Mouse (Mus musculus) monocyte, adult 5-6 weeks (primary cell): ENCODE data around the gene Il1rl1. TPM values are rescaled to one million over a fixed set of nuclear protein-coding genes. Genes with fewer than 3 reads are reported as not detected.
A peak's percentile ranks its signal among the peaks of the same experiment; 100 is the strongest.

Experiments
- ATAC-seq: fragments of 153-309, 156-312 bp; replicated peaks from 2 replicates; pipeline ENCODE4 v1.8.0; 2017; ENCODE audit warnings: mild to moderate bottlenecking; ENCODE audit not compliant: low TSS enrichment, insufficient number of reproducible peaks, severe bottlenecking, poor library complexity, low FRiP score
- total RNA-seq: library from RNA; stranded (forward); fragments of 200-1000, 200-491, 200-594 nt; gene quantifications from 3 replicates; pipeline ENCODE4 v1.2.3, GENCODE M21; 2017

Gene Il1rl1
- total RNA-seq, 1 experiment from 2014 or later = 18.4 TPM

DNA sequence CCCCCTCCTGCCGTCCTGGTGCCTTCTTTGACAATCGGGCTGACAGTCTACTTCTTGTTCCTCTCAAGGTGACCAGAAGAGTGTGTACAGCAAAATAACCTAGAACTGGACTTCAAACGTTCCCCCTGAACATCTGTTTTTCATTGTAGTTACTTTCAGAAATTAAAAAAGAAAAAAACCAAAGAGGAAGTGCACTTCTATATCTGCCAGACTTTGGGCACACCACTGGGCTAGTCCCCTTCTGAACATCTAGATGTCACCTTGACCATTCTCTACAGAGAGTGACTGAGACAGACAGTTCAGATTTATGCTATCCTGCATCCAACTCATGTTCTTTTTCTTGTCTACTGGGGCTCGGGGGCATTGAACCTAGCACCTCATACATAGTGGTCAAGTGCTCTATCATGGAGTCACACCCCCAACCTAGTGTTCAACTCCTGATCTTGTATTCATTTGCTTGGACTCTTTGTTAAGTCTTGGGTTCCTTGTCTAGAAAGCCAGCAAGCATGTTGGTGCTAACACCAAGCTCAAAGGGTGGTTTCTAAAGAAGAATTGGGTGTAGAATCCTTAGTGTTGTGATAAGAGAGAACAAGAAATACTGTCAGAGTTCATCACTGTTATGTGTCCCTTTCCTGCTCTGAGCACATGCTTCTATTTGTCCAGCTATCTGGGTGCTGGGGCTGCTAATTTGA is 919 bp downstream of the Il1rl1 start:
- no peak for ATAC-seq

DNA sequence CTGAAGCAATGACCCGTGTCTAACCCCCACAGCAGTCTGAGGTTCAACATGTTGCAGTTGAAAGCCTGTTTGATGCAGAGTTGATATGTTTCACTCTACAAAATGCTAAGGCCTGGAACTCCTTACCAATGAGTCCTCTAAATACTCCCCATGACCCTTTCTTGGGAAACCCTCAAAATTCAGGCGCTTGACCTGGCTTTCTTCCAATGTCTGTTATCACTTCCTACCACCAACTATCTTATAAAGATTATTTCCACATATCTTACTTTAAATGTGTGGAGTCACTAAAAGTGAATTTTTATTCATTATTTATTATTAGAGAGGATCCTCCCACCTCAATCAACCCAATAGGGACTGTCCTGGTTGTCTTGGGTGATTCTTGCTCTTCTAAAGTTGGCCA is 2.8 kb downstream of the Il1rl1 start:
- no peak for ATAC-seq

DNA sequence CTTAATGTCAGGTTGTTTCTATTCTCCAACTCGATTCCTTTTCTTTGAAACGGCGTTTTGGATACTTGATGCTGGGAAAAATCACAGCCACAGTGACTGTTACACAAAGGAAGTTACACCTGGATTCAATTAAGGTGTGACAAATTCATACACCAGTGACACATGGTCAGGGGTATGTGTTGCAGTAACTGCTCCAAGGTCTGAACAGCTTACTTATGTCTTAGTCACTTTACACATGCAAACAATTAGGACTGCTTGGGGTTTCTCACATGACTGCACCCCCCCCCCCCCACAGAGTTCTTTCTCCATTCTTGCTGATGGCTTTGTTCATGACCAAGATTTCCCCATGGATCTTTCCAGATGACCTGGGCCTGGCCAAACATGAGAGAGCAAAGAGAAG is 6.6 kb downstream of the Il1rl1 start:
- no peak for ATAC-seq

DNA sequence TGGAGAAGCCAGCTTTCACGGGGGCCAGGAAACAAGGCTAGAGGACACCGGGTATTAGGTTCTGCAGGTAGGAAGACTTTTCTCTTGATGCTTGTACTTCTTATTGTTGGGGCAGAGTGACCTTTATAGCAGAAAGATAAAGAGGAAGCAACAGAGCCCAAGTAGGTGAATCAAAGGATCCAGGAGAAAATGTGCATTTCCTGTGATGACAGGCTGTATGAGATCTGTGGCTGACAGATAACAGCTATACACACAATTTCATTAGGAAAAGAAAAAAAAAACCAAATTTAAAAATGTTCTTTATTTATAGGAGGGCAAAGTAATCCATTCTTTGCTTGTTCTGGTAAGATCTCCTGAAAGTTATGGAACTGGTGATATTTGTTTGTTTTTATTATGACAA is 8.0 kb downstream of the Il1rl1 start:
- no peak for ATAC-seq

DNA sequence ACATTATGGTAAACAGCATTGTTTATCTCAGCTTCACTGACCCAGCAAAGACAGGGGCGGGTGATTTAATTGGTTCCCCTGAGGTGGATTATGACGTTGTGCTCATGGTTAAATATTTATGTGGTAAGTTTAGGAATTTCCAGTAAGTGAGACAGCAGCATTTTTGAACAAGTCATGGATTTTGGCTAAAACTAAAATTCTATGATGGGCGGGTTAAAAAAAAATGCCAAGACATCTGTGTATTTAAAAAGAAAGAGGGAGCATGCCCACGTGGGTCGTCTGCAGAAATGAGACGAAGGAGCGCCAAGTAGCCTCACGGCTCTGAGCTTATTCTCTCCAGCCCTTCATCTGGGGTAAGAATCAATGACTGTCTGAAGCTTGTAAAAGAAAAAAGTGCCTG is 10.1 kb downstream of the Il1rl1 start:
- no peak for ATAC-seq

DNA sequence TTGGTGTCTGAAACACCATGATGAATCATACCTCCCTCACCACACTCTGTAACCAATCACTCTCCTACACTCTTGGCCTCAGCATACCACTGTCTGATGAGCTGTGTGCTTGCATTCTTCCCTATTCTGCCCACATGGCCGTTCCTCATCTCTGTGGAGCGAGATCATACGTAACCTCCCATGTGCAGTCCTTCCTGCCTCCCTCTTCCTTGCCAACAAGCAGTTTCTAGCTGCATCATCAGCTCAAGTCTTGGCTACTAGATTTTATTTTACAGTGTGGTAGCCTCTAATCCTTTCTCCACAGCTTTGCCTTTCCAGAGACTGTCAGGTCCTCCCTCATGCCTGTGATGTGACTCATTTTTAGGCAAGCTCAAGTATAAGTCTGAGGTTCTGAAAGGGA is 15.4 kb downstream of the Il1rl1 start:
- ATAC-seq = no peak

DNA sequence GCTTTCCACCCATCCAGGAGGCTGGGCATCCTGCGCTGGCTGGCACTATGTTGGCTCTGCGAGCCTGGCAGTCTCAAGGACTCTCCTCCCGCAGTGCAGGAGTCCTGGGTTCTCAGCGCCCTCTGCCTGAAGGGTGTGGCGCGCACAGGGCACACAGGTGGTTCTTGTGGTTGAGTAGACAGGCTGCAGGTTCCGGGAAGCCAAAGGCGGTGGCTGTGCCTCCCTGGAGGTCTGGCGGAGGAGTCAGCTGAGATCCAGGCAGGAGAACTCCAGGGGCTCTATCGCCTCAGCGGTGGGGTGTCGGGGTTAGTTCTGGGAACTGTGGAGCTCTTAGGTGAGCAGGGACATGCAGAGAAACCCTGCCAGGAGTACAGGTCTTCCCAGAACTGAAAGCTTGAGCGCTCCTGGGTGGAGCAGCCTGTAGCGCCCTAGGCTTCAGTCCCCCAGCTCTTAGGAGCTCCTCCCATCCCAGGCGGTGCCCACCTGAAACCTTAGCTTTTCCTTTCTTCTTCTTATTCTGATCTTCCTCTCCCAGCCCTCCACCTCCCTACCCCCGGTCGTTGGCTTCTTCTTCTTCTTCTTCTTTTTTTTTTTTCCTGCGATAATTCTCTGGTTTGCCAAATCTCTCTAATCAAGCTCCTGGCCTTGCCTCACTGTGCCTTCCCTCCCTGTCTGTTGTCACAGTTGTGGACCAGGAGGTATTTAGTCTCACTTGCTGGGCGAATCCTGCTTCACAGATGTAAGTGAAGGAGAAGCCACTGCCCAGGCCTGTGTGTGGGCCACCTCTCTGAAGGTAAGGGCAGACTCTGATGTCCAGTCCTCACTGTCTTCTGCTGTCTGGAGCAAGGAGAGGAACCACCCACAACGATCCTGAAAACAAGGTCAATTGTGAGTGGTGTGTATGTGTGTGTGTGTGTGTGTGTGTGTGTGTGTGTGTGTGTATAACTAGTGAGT is 36.4 kb downstream of the Il1rl1 start, which contains the start of gene Il18r1:
TSS of gene Il18r1 (plus strand) at position 76 of the 954 bp plus-strand sequence.
- peak; percentile 34; the same call in 1 of the 2 replicates for ATAC-seq

DNA sequence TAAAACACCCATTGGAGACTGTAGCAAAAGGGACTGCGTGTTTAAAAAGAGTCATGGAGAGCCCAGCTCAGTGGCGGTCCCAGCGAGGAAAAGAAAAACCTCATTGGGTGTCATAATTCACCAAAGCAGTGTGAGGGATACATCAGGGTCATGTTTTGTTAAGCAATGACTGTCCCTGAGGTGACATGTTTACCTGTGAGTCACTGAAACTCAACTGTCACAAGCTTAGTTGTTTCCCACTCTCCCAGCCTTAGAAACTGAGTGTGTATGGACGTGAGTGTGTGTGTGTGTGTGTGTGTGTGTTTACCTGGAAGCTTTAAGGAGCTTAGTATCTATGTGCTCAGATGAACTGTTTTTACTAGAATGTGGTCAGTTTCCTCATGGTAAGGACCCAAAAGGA is 37.9 kb downstream of the Il1rl1 start:
- ATAC-seq = no peak

DNA sequence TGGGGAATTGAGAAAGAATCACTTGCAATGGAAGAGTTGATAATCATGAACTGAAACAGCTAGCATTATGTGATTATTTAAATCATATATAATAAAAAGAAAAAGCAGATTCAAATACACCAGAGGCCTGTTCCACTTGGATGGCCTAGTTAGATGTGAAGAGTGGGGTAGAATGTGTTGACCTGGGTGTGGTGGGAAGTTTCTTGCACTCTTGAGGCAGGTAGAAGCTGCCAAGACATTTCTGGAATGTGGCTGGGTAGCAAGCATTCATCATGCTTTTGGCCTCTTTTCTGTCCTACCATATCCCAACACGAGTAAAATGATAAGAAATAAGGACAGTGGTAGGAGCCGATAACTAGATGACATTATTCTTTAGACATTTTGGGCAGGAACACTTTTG is 39.4 kb downstream of the Il1rl1 start:
- ATAC-seq = no peak

DNA sequence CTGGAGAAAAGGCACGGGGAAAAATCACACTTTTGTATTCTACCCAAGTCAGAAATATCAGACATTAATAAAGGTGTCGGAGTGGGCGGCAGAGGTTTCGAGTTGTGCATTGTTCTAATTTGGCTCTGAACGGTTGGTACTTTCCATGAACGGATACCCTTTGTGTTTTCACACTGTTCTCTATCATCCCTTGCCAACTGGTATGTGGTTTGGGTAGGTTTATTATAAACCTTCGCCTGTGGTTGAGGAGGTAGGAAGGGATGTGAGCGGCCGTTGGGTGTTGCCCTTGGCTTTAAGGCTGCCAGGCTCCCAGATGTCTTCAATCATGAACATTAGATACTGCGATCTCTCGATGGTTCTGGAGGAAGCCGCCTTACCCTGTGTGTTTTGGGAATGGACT is 40.5 kb downstream of the Il1rl1 start:
- peak; percentile 49 for ATAC-seq

DNA sequence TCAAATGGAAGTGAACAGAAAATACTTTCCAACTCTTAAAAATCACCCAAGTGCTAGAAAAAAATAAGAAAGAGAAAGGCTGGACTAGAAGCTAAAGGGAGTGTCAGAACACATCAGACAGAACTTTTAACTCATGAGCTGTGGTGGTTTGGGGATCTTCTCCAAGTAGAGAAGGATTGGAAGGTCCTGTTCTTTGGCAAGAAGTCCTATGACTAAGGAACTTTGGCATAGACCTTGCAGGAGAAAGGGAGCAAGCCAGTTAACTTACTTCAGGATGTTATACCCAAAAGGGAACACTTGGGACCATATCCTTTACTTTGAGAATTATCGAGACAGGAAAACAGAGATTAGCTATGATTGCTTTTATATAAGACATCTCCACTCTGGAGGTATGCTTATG is 43.0 kb downstream of the Il1rl1 start:
- ATAC-seq = no peak

DNA sequence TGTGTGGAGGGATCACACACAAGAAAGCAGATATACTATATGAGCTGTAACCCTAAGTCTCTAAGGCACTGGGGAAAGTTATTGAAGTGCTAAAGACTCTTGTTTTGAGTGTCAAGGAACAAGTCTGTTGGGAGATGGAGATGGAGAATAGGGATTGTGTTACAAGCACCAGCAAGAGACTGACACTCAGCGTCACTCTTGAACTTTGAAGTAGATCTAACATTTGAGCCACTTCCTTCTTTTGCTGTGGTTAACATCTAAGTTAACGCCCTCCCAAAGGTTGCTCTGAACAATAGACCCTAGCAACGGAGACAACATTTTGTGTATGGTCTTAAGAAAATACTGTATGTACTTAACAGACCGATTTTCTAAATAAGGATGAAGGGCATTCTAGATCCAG is 44.3 kb downstream of the Il1rl1 start:
- peak; percentile 89 for ATAC-seq

DNA sequence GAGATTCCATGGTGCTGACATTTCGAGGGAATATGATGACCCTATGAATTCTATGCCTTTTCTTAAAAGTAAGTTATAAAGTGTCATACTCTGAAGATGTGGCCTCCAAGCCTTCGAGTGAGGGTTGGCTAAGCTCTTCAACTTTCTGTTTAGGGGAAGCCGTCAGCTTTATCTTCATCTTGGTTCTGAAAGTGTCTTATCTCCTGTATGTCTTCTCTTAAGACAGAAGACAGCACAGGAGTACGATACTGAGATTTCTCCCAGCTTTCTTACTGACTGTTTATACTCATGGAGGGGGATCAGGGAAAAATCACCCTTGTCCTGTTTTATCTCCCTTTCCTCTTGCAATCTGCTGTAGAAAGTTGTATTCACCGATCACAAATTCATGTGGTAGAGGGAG is 45.0 kb downstream of the Il1rl1 start:
- ATAC-seq = no peak

DNA sequence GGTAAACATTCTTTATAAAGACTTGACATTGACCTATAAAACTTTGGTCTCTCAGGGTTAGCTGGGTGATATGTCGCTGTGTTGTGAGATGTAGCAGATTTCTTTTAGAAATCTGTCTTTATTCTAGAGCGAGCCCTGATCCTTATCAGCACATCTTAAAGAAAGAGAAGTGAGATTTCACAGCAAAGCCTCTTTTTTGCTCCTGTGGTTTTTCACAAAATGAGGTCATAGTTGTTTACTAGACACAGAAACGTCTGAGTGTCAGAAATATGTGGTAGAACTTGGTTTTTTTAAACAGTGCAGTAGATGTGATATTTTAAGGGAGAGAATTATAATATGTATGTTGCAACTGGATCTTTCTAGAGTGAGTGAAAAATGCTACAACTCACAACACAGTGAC is 46.3 kb downstream of the Il1rl1 start:
- peak; percentile 49 for ATAC-seq

DNA sequence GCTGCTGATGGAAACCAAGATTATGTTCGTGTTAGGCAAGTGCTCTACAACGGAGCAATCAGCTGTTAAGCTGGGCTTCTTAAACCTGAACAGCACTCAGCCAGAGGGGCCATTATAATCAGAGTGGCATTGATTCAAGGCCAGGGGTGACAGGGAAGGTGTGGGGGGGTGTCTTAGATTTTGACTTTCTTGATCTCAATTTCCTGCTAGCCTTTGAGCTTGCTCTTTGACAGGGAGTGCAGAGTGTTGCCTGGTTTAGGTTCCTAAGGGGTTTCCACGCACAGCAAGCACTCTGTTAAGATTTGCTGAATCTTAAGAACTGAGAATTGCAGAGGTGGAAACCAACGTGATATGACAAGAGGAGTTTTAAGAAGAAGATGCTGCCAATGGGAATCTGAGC is 47.4 kb downstream of the Il1rl1 start:
- no peak for ATAC-seq

DNA sequence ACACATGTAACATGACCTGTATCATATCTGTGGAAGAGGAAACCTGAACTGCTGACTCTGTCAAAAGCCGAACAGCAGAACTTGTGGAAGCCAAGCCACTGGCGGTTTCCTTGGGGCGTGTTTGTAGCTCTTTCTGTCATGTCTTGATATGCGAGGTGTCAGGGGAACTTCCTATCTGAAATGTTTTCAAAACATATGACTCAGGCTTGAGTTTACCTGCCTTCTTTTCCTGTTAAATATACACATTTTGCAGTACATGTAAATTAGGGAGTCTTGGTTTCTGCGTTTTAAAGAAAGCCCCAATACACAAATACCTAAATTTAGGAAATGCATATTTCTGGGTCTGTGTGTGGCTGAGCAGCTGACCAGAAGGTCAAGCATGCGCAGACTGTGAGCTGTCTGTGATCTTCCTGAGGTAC is 50.1 kb downstream of the Il1rl1 start:
- ATAC-seq = peak; percentile 36; the same call in 1 of the 2 replicates

DNA sequence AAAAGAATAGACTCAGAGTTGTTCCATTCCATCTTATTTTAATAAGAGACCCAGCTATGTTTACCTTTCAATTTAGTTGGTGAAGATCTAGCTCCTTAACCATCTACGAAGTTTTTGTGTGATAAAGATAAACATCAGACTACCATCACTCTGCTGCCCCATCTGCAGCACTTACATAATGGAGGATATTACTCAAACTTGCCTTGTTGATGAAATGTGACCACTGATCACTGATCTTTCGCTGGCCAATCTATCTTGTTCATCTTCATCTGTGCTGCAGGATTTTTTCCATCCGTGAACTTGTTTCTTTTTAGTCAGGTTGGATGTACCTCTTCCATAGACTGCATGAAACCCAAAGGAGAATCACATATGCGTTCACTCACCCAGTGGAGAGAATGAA is 65.2 kb downstream of the Il1rl1 start:
- no peak for ATAC-seq

DNA sequence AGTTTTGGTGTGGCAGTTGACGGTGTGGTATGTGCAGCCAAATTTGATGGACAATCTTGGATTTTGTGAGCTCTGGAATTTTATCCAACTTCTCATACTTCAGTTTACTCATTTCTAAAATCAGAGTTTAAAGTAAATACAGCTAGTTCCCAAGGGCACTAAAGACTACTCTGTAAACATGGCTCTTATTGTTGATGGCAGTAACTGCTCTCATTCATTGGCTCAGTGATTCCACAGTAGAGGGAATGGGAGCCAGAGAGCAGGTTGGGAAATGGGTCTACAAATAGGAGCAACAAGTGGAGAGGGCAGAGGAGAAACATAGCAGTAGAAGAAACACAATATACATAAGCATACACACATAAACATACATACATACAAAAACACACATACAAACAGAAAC is 70.3 kb downstream of the Il1rl1 start:
- ATAC-seq = no peak

DNA sequence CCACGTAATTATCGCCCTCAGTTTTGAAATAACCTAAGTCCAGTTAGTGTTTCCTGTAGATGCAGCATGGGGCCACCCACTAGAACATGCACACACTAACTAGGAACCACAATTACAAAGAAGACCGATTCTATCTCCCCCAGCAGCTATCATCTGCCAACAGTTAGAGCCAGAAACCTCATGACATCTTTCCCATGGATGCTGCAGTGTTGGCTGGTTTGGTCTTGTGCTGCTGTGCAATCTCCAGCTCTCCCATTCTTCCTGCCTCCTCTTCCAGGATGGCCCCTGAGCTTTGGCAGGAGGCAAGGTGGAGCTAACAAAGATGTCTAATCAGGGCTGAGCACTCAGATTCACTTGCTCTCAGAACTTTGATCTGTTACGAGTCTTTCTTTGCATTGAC is 71.8 kb downstream of the Il1rl1 start:
- 0 out of 2 replicates have a peak, but pooled peaks have one; percentile 14 for ATAC-seq
